Mouse (Mus musculus) embryonic facial prominence, embryonic 11.5 days (tissue): ENCODE results near the gene Xylb. TPM values are rescaled to one million over a fixed set of nuclear protein-coding genes. Genes with fewer than 3 reads are reported as not detected.

Experiments used
- ATAC-seq: fragments of 200-750 bp; cut with Nextera tagmentation; replicated peaks from 2 replicates; pipeline ENCODE4 v1.8.0; 2017; ENCODE audit warnings: low read depth; ENCODE audit not compliant: insufficient number of reproducible peaks, low FRiP score, low TSS enrichment
- DNase-seq: peaks from one replicate; pipeline ENCODE4 v3.0.0-alpha.2; 2015; ENCODE audit warnings: low spot score
- H3K27ac ChIP-seq: fragments of 300-500 bp; sonication (generic); replicated peaks from 2 replicates; pipeline ENCODE4 v1.5.1; 2014; ENCODE audit warnings: mild to moderate bottlenecking, low read depth, low read length, control low read depth
- H3K27me3 ChIP-seq: fragments of 300-500 bp; sonication (generic); 2 replicates; pipeline ENCODE4 v1.6.1; 2014; ENCODE audit warnings: mild to moderate bottlenecking, low read length, moderate library complexity, mixed read lengths; ENCODE audit not compliant: control insufficient read depth, insufficient read depth
- H3K36me3 ChIP-seq: fragments of 300-500 bp; sonication (generic); replicated peaks from 2 replicates; pipeline ENCODE4 v1.6.1; 2014; ENCODE audit warnings: low read depth, mild to moderate bottlenecking, low read length, moderate library complexity, mixed read lengths; ENCODE audit not compliant: control insufficient read depth, insufficient read depth
- H3K4me1 ChIP-seq: fragments of 300-500 bp; sonication (generic); 2 replicates; pipeline ENCODE4 v1.6.1; 2014; ENCODE audit warnings: low read length, mixed read lengths; ENCODE audit not compliant: control insufficient read depth, insufficient read depth
- H3K4me2 ChIP-seq: fragments of 300-500 bp; sonication (generic); 2 replicates; pipeline ENCODE4 v1.6.1; 2014; ENCODE audit warnings: low read depth, mild to moderate bottlenecking, control low read depth, low read length, moderate library complexity
- H3K4me3 ChIP-seq: fragments of 300-500 bp; sonication (generic); 2 replicates; pipeline ENCODE4 v1.5.1; 2014; ENCODE audit warnings: low read depth, low read length, control low read depth
- H3K9ac ChIP-seq: fragments of 300-500 bp; sonication (generic); replicated peaks from 2 replicates; pipeline ENCODE4 v1.6.1; 2014; ENCODE audit warnings: mild to moderate bottlenecking, control low read depth, low read length
- H3K9me3 ChIP-seq: fragments of 300-500 bp; sonication (generic); replicated peaks from 2 replicates; pipeline ENCODE4 v1.6.1; 2016; ENCODE audit warnings: mild to moderate bottlenecking, low read length, inconsistent platforms, mixed read lengths; ENCODE audit not compliant: control insufficient read depth
- WGBS: fragments of 180-500 bp; shearing (Covaris S2); extraction: QIAGEN DNeasy Blood & Tissue Kit; methylation state at CpG from one replicate; pipeline ENCODE4 v1.1.7; 2014; 5-methylcytosine and 5-hydroxymethylcytosine counted together
- polyA plus RNA-seq: library from polyadenylated mRNA; unstranded; fragments of >200 nt; fragmentation: Nextera tagmentation; extraction: Ambion mirVana; gene quantifications from 2 replicates; pipeline ENCODE4 v1.2.1, GENCODE M21; 2014

The Xylb gene
- polyA plus RNA-seq, 1 experiment from 2014 or later, result 6.3 TPM

- Histone ChIP-seq H3K4me1 (0 out of 2 replicates have a peak, but pooled peaks cover 4% of the 10 kb centered on the region), H3K9me3 (no peaks in the 10 kb centered on the region), H3K27me3 (no peaks in the 10 kb centered on the region), H3K27ac (no peak overlapping the region), H3K4me2 (no peak overlapping the region), H3K4me3 (no peak overlapping the region), H3K9ac (no peak overlapping the region), H3K36me3 (peaks cover 2% of the 10 kb centered on the region; the same call in 1 of the 2 replicates)
- WGBS, result 59% methylated on average over 7 of the region's 7 CpGs
- no peak for DNase-seq
- peak; percentile 14; the same call in 1 of the 2 replicates for ATAC-seq
Observed at GRCm38 (mm10) chr9:119425217-119425975, 68.2 kb downstream of the Xylb start.

- H3K27ac ChIP-seq, result no peak overlapping the region
- H3K27me3 ChIP-seq, result no peaks in the 10 kb centered on the region
- 0 out of 2 replicates have a peak, but pooled peaks cover 4% of the 10 kb centered on the region for H3K4me1 ChIP-seq
- WGBS, result 89% methylated on average over 13 of the region's 13 CpGs
- peaks cover 5% of the 10 kb centered on the region; the same call in 1 of the 2 replicates for H3K36me3 ChIP-seq
- ATAC-seq, result no peak
- no peaks in the 10 kb centered on the region for H3K9me3 ChIP-seq
- no peak overlapping the region for H3K9ac ChIP-seq
- no peak overlapping the region for H3K4me3 ChIP-seq
- H3K4me2 ChIP-seq, result no peak overlapping the region
- DNase-seq, result no peak
Observed at GRCm38 (mm10) chr9:119425976-119426415, 68.8 kb downstream of the Xylb start.

GRCm38 (mm10) chr9:119426483-119426882 lies 69.3 kb downstream of the Xylb start:
- peaks cover 5% of the 10 kb centered on the region; the same call in 1 of the 2 replicates for H3K36me3 ChIP-seq
- no peak overlapping the region for H3K4me2 ChIP-seq
- H3K27ac ChIP-seq, result no peak overlapping the region
- H3K27me3 ChIP-seq, result no peaks in the 10 kb centered on the region
- H3K4me1 ChIP-seq, result 0 out of 2 replicates have a peak, but pooled peaks cover 4% of the 10 kb centered on the region
- no peak for DNase-seq
- 79% methylated on average over 7 of the region's 7 CpGs for whole genome bisulfite sequencing
- no peak overlapping the region for H3K4me3 ChIP-seq
- no peak for ATAC-seq
- H3K9ac ChIP-seq, result no peak overlapping the region
- H3K9me3 ChIP-seq, result no peaks in the 10 kb centered on the region

GRCm38 (mm10) chr9:119430311-119430710 lies 73.1 kb downstream of the Xylb start:
- no peak overlapping the region for H3K27ac ChIP-seq
- no peaks in the 10 kb centered on the region for H3K27me3 ChIP-seq
- peak; percentile 81 for DNase-seq
- 0 out of 2 replicates have a peak, but pooled peaks cover 2% of the 10 kb centered on the region for H3K4me1 ChIP-seq
- H3K9ac ChIP-seq, result no peak overlapping the region
- no peaks in the 10 kb centered on the region for H3K9me3 ChIP-seq
- no peak overlapping the region for H3K4me2 ChIP-seq
- 56% methylated on average over 7 of the region's 7 CpGs for WGBS
- peak; percentile 58; the same call in 1 of the 2 replicates for ATAC-seq
- H3K4me3 ChIP-seq, result no peak overlapping the region
- H3K36me3 ChIP-seq, result peaks cover 13% of the 10 kb centered on the region

- Histone ChIP-seq H3K27ac (no peak overlapping the region), H3K4me2 (no peak overlapping the region), H3K9ac (no peak overlapping the region), H3K4me3 (no peak overlapping the region), H3K9me3 (no peaks in the 10 kb centered on the region), H3K27me3 (no peaks in the 10 kb centered on the region), H3K4me1 (no peaks in the 10 kb centered on the region), H3K36me3 (peaks cover 12% of the 10 kb centered on the region)
- ATAC-seq (no peak), DNase-seq (no peak)
- WGBS, result 90% methylated on average over 2 of the region's 2 CpGs
Observed at GRCm38 (mm10) chr9:119435855-119436254, 78.7 kb downstream of the Xylb start.

GRCm38 (mm10) chr9:119438065-119438464 lies 80.9 kb downstream of the Xylb start:
- H3K36me3 ChIP-seq, result peaks cover 8% of the 10 kb centered on the region
- 92% methylated on average over 12 of the region's 12 CpGs for WGBS

GRCm38 (mm10) chr9:119438498-119439000 lies 81.4 kb downstream of the Xylb start:
- no peaks in the 10 kb centered on the region for H3K9me3 ChIP-seq
- 90% methylated on average over 9 of the region's 9 CpGs for WGBS
- no peaks in the 10 kb centered on the region for H3K27me3 ChIP-seq
- H3K36me3 ChIP-seq, result peaks cover 7% of the 10 kb centered on the region
- H3K4me3 ChIP-seq, result no peak overlapping the region
- no peak overlapping the region for H3K27ac ChIP-seq
- ATAC-seq (no peak), DNase-seq (no peak)
- H3K4me1 ChIP-seq, result no peaks in the 10 kb centered on the region
- no peak overlapping the region for H3K4me2 ChIP-seq
- H3K9ac ChIP-seq, result no peak overlapping the region

More at GRCm38 (mm10) chr9:119438065-119438464, 80.9 kb downstream of the Xylb start:
- H3K9me3 ChIP-seq, result no peaks in the 10 kb centered on the region
- no peaks in the 10 kb centered on the region for H3K27me3 ChIP-seq
- no peak overlapping the region for H3K4me3 ChIP-seq
- H3K27ac ChIP-seq, result no peak overlapping the region
- DNase-seq, result no peak
- no peak for ATAC-seq
- no peak overlapping the region for H3K9ac ChIP-seq
- no peaks in the 10 kb centered on the region for H3K4me1 ChIP-seq
- no peak overlapping the region for H3K4me2 ChIP-seq
